29 mouse cellular contexts compared by ENCODE assay signal in the genomic region with DNA sequence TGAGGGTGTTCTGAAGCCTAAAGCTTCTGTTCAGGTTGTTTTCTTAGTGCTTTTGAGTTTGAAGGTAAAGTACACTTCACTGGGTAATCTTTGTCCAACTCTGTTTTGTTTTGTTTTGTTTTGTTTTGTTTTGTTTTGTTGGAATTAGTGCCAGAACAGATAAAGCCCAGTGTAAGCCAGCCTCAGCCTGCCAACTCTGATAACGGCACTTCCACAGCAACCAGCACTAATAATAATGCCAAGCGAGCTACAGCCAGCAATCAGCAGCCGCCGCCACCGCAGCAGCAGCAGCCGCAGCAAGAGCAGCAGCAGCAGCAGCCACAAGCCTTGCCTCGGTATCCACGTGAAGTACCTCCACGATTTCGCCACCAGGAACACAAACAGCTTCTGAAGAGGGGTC. TPM values are rescaled to one million over a fixed set of nuclear protein-coding genes. Genes with fewer than 3 reads are reported as not detected.
A peak's percentile ranks its signal among the peaks of the same experiment; 100 is the strongest.
DNase-seq lines count a peak whose midpoint lies in the region; ATAC-seq and TF ChIP-seq lines count a peak whose summit lies in the region.
"Had no signal": no experiment of that assay in that cellular context is flagged by ENCODE, and none has a peak within 500 bp of the region (broad histone marks: within the 10 kb centered on the region; RNA-seq: fewer than 3 reads in every experiment).

No protein-coding gene starts in this region.

- no peak overlapping the region for H3K27ac ChIP-seq in heart, adult 2 months
- H3K27ac ChIP-seq in heart, embryonic 11.5 days (ENCODE audit: low read depth, low read length) = no peak overlapping the region
- peak overlapping the region; percentile 52 for H3K27ac ChIP-seq in heart, embryonic 12.5 days (ENCODE audit: poor library complexity, severe bottlenecking)
- H3K27ac ChIP-seq: forebrain, embryonic 10.5 days; intestine, embryonic 15.5 days; limb, embryonic 15.5 days had no signal

- H3K4me3 ChIP-seq in heart, adult 2 months = no peak overlapping the region
- H3K4me3 ChIP-seq in heart, embryonic 11.5 days (ENCODE audit: low read depth, low read length) = no peak overlapping the region
- H3K4me3 ChIP-seq in heart, embryonic 12.5 days = no peak overlapping the region
- H3K4me3 ChIP-seq: forebrain, embryonic 10.5 days; intestine, embryonic 15.5 days; limb, embryonic 15.5 days; megakaryocyte, embryonic 14.5 days had no signal

- no peak for ATAC-seq in heart, embryonic 11.5 days (replicated peaks; ENCODE audit: insufficient number of reproducible peaks, low FRiP score, low TSS enrichment)
- no peak for ATAC-seq in heart, embryonic 12.5 days (ENCODE audit: insufficient number of reproducible peaks, low FRiP score)
- ATAC-seq: CD4-positive, CD25-positive, alpha-beta regulatory T cell, adult 4 months; forebrain, postnatal 0 days; hindbrain, embryonic 16.5 days; intestine, embryonic 15.5 days had no signal

- peaks cover 32% of the 10 kb centered on the region for H3K36me3 ChIP-seq in heart, adult 2 months (ENCODE audit: control insufficient read depth, insufficient read depth, low read length)
- peaks cover 36% of the 10 kb centered on the region for H3K36me3 ChIP-seq in heart, embryonic 11.5 days (ENCODE audit: control insufficient read depth, insufficient read depth, low read length)
- peaks cover 58% of the 10 kb centered on the region for H3K36me3 ChIP-seq in heart, embryonic 12.5 days

- no peak for TF ChIP-seq POLR2A in heart, adult 2 months (IDR thresholded peaks at IDR 0.05; ENCODE audit: insufficient read depth, low read depth, low read length)
- TF ChIP-seq POLR2A in brain, embryonic 14.5 days (IDR thresholded peaks at IDR 0.05; ENCODE audit: borderline replicate concordance, extremely low read depth, insufficient read depth, insufficient read length, poor library complexity, severe bottlenecking) = no peak

- intact Hi-C loops in heart, adult 2 months (cut with DNase I) = loop anchor here (5.0 kb wide), 1 partner anchor 35 kb away; no protein-coding TSS in a partner anchor
- intact Hi-C loops in heart, postnatal 14 days (cut with DNase I) = loop anchor here (10.0 kb wide), 1 partner anchor 148 kb away; no protein-coding TSS in a partner anchor
- intact Hi-C loops in left cerebral cortex, postnatal 14 days (cut with DNase I) = no loop called here

- no peaks in the 10 kb centered on the region for H3K27me3 ChIP-seq in heart, adult 2 months (ENCODE audit: control insufficient read depth, insufficient read depth, low read length)
- H3K27me3 ChIP-seq in heart, embryonic 11.5 days (ENCODE audit: control insufficient read depth, insufficient read depth, low read length) = no peaks in the 10 kb centered on the region
- no peaks in the 10 kb centered on the region for H3K27me3 ChIP-seq in heart, embryonic 12.5 days (replicated peaks)
- H3K27me3 ChIP-seq: intestine, embryonic 15.5 days; limb, embryonic 15.5 days; megakaryocyte, embryonic 14.5 days had no signal

- H3K4me1 ChIP-seq in heart, adult 2 months (ENCODE audit: control insufficient read depth, insufficient read depth, low read length) = no peaks in the 10 kb centered on the region
- no peaks in the 10 kb centered on the region; the same call in 1 of the 2 replicates for H3K4me1 ChIP-seq in heart, embryonic 11.5 days (ENCODE audit: control insufficient read depth, insufficient read depth, low read length)
- peaks cover 8% of the 10 kb centered on the region for H3K4me1 ChIP-seq in heart, embryonic 12.5 days (replicated peaks)
- H3K4me1 ChIP-seq: forebrain, embryonic 10.5 days; intestine, embryonic 15.5 days; limb, embryonic 15.5 days had no signal

- H3K79me2 ChIP-seq in heart, adult 2 months (replicated peaks; ENCODE audit: control insufficient read depth, insufficient read depth, low read length) = no peaks in the 10 kb centered on the region

- no peak overlapping the region for H3K4me2 ChIP-seq in heart, embryonic 11.5 days
- H3K4me2 ChIP-seq in heart, embryonic 12.5 days = no peak overlapping the region
- H3K4me2 ChIP-seq: intestine, embryonic 15.5 days; limb, embryonic 15.5 days had no signal

- TF ChIP-seq EP300 in heart, adult 2 months (IDR thresholded peaks at IDR 0.05; ENCODE audit: insufficient read depth, low read depth, low read length) = no peak

- WGBS in heart, adult 2 months = 40% methylated on average over 10 of the region's 10 CpGs
- WGBS in heart, embryonic 11.5 days (ENCODE audit: insufficient replicate concordance) = 80% methylated on average over 10 of the region's 10 CpGs
- 65% methylated on average over 10 of the region's 10 CpGs for WGBS in heart, embryonic 12.5 days

- no peaks in the 10 kb centered on the region for H3K9me3 ChIP-seq in heart, embryonic 11.5 days (replicated peaks; ENCODE audit: control insufficient read depth, low read length)
- no peaks in the 10 kb centered on the region for H3K9me3 ChIP-seq in heart, embryonic 12.5 days (replicated peaks)
- H3K9me3 ChIP-seq: forebrain, embryonic 10.5 days; intestine, embryonic 15.5 days; limb, embryonic 15.5 days; megakaryocyte, embryonic 14.5 days had no signal

- TF ChIP-seq CTCF in heart, adult 2 months (IDR thresholded peaks at IDR 0.05) = no peak
- TF ChIP-seq CTCF in brain, embryonic 14.5 days (IDR thresholded peaks at IDR 0.05; ENCODE audit: borderline replicate concordance, extremely low read depth, insufficient read depth, insufficient read length) = no peak

- peak; percentile 33 to 51 for DNase-seq in heart, adult 2 months
- peak; percentile 5 for DNase-seq in brain, embryonic 14.5 days (ENCODE audit: low read depth)
- peak; percentile 34 to 43 for DNase-seq in heart, postnatal 14 days
- no peak for DNase-seq in left cerebral cortex, postnatal 14 days (ENCODE audit: low spot score in 2 of 2)
- no peak for DNase-seq in thymus, postnatal 4 days
- DNase-seq in kidney, postnatal 36 days = no peak
- DNase-seq: adrenal gland, postnatal 25 days; cerebellum, postnatal 10 days; forebrain, postnatal 0 days; gastrocnemius, postnatal 25 days; kidney, adult 9 months; kidney, postnatal 25 days; left cerebral cortex, postnatal 4 days; lung, adult 18-20 months; lung, postnatal 14 days; midbrain, embryonic 14.5 days; right cerebral cortex, adult 18-20 months; right cerebral cortex, postnatal 4 days; thymus, postnatal 25 days had no signal

- H3K9ac ChIP-seq in heart, adult 2 months (ENCODE audit: low read depth, low read length) = no peak overlapping the region
- H3K9ac ChIP-seq in heart, embryonic 11.5 days (ENCODE audit: low read depth, low read length) = no peak overlapping the region
- no peak overlapping the region for H3K9ac ChIP-seq in heart, embryonic 12.5 days
- H3K9ac ChIP-seq: forebrain, postnatal 0 days; intestine, embryonic 15.5 days; limb, embryonic 15.5 days had no signal

RNA-seq across cellular contexts. Expression of gene Tnrc6a, which starts 38.7 kb away (rescaled TPM):
- total RNA-seq in heart, adult 2 months (2021) = 10 to 100 TPM; 22.8 to 34.2 TPM
- polyA plus RNA-seq in heart, adult 2 months (2012; rRNA removed) = 24.2 and 34.4 TPM in 2 replicates
- 37.6 and 44.8 TPM in 2 replicates for polyA plus RNA-seq in heart, embryonic 11.5 days (2014; fragmentation: Nextera tagmentation; extraction: Ambion mirVana)
- polyA plus RNA-seq in brain, embryonic 14.5 days (2012; rRNA removed) = 78.8 and 88.9 TPM in 2 replicates
- polyA plus RNA-seq in heart, embryonic 12.5 days (2016; fragmentation: Nextera tagmentation; extraction: Ambion mirVana) = 48.8 and 48.9 TPM in 2 replicates
- total RNA-seq in heart, postnatal 14 days (2021) = 10 to 100 TPM; 42.7 to 45.6 TPM
- 10 to 100 TPM; 44.5 to 52.2 TPM for total RNA-seq in left cerebral cortex, postnatal 14 days (2021)

RNA-seq across cellular contexts. Expression of gene Slc5a11, which starts 52.2 kb away (rescaled TPM):
- total RNA-seq in heart, adult 2 months (2021) = not detected
- 0.10 TPM in 1 of 2 replicates, not detected in the other for polyA plus RNA-seq in heart, adult 2 months (2012; rRNA removed)
- polyA plus RNA-seq in heart, embryonic 11.5 days (2014; fragmentation: Nextera tagmentation; extraction: Ambion mirVana) = 0.42 TPM in 1 of 2 replicates, not detected in the other
- polyA plus RNA-seq in brain, embryonic 14.5 days (2012; rRNA removed) = 0.15 and 0.22 TPM in 2 replicates
- 0.15 and 0.34 TPM in 2 replicates for polyA plus RNA-seq in heart, embryonic 12.5 days (2016; fragmentation: Nextera tagmentation; extraction: Ambion mirVana)
- not detected for total RNA-seq in heart, postnatal 14 days (2021)
- under 1 TPM; 0.17 to 0.42 TPM for total RNA-seq in left cerebral cortex, postnatal 14 days (2021)
- total RNA-seq: adrenal gland, postnatal 25 days; gastrocnemius, postnatal 25 days; left cerebral cortex, postnatal 4 days had no signal
- polyA plus RNA-seq: embryonic facial prominence, embryonic 11.5 days; forebrain, embryonic 10.5 days; limb, embryonic 15.5 days; neural tube, embryonic 11.5 days had no signal

Comparison
In these comparisons a context has a peak if more than half of its experiments do, and no peak if none do; other contexts are left out.
1. DNase-seq: peak in heart, adult 2 months (2 of 2), brain, embryonic 14.5 days (single experiment) and heart, postnatal 14 days (2 of 2); none in left cerebral cortex, postnatal 14 days (0 of 2), thymus, postnatal 4 days (single experiment) and kidney, postnatal 36 days (0 of 2).